Mouse (Mus musculus) thymus, adult 2 months (tissue): ENCODE results near the gene Gls. TPM values are rescaled to one million over a fixed set of nuclear protein-coding genes. Genes with fewer than 3 reads are reported as not detected.

Experiments used
- DNase-seq: peaks from one replicate; pipeline ENCODE4 v3.0.0; 2021
- H3K27ac ChIP-seq: fragments of 200-500 bp; 2 replicates; pipeline ENCODE4 v1.5.1; 2012; ENCODE audit warnings: low read length, control low read depth; ENCODE audit not compliant: control insufficient read depth, insufficient read depth
- H3K27me3 ChIP-seq: fragments of 200-500 bp; 2 replicates; pipeline ENCODE4 v1.6.1; 2012; ENCODE audit warnings: mild to moderate bottlenecking, low read length, moderate library complexity, mixed read lengths; ENCODE audit not compliant: control insufficient read depth, insufficient read depth
- H3K36me3 ChIP-seq: fragments of 200-500 bp; 2 replicates; pipeline ENCODE4 v1.6.1; 2012; ENCODE audit warnings: mild to moderate bottlenecking, low read length, moderate library complexity; ENCODE audit not compliant: control insufficient read depth, insufficient read depth
- H3K4me1 ChIP-seq: fragments of 200-500 bp; replicated peaks from 2 replicates; pipeline ENCODE4 v1.6.1; 2012; ENCODE audit warnings: low read length; ENCODE audit not compliant: control insufficient read depth, insufficient read depth
- H3K4me3 ChIP-seq: fragments of 200-500 bp; 2 replicates; pipeline ENCODE4 v1.5.1; 2012; ENCODE audit warnings: mild to moderate bottlenecking, low read length, control low read depth, moderate library complexity; ENCODE audit not compliant: control insufficient read depth, insufficient read depth
- CTCF ChIP-seq: fragments of 200-500 bp; IDR thresholded peaks from 2 replicates; pipeline ENCODE4 v1.5.1; 2012; ENCODE audit warnings: mild to moderate bottlenecking, control low read depth, low read length, moderate library complexity, borderline replicate concordance; ENCODE audit not compliant: control insufficient read depth, poor library complexity, insufficient read depth; ENCODE audit errors: extremely low read depth
- POLR2A ChIP-seq: fragments of 200-500 bp; IDR thresholded peaks from 2 replicates; pipeline ENCODE4 v1.6.1; 2012; ENCODE audit warnings: mild to moderate bottlenecking, low read length, control low read depth, moderate library complexity; ENCODE audit not compliant: control insufficient read depth, poor library complexity, insufficient read depth; ENCODE audit errors: extremely low read depth
- WGBS: fragments of 180-500 bp; shearing (Covaris S2); methylation state at CpG from one replicate; pipeline ENCODE4 v1.1.7; 2018; 5-methylcytosine and 5-hydroxymethylcytosine counted together
- polyA plus RNA-seq: library from polyadenylated mRNA; depleted of rRNA; stranded (reverse); fragments of >200 nt; gene quantifications from 2 replicates; pipeline ENCODE4 v1.2.3, GENCODE M21; 2012; rRNA removed

The Gls gene
- polyA plus RNA-seq, 1 experiment = 26.0 TPM

DNA sequence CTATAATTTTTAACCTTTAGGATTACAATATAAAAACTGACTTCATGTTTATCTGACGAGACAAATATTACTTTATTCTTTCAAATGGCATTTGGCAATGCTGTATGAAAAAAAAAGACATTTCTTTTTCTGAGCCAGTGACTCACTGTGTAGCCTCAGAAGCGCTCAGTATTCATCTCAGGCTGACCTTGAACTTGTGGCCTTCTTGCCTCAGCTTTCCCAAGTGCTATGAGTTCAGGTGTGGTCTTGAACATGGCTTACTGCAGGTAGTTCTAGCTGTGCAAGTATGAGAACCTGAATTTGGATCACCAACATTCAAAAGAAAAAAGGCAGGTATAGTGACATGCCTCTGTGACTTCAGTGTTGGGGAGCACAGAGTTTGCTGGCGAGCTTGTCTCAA is 112.0 kb downstream of the Gls start:
- peaks cover 10% of the 10 kb centered on the region for H3K4me1 ChIP-seq
- TF ChIP-seq POLR2A (no peak), CTCF (no peak)
- H3K4me3 ChIP-seq = no peak overlapping the region
- H3K27ac ChIP-seq = no peak overlapping the region
- H3K36me3 ChIP-seq = peaks cover 47% of the 10 kb centered on the region
- no peaks in the 10 kb centered on the region for H3K27me3 ChIP-seq
- DNase-seq = no peak
- 94% methylated on average over 3 of the region's 3 CpGs for whole genome bisulfite sequencing

DNA sequence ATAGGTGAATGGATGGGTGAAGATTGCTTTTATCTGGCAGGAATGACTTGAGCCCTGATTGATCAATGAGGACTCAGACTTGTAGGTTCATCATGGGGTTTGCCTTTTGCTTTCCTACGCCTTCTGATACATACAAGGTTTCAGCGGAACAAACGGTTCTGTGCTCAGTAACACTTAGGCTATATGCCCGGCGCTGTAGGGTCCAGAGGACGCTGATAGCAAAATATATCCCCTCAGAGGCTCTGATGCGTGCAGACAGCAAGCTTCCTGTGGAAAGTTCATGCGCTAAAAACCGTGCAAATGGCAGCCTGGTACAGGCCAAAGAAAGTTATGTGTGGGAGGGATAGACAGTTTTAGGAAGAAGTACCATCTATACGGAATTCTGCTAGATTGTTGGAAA is 112.8 kb downstream of the Gls start:
- Histone ChIP-seq H3K36me3 (peaks cover 38% of the 10 kb centered on the region), H3K27ac (peak overlapping the region; percentile 26), H3K4me3 (peak overlapping the region; percentile 29), H3K27me3 (no peaks in the 10 kb centered on the region), H3K4me1 (peaks cover 10% of the 10 kb centered on the region)
- TF ChIP-seq POLR2A = no peak
- no peak for TF ChIP-seq CTCF
- peak; percentile 20 for DNase-seq
- WGBS = 12% methylated on average over 10 of the region's 10 CpGs

DNA sequence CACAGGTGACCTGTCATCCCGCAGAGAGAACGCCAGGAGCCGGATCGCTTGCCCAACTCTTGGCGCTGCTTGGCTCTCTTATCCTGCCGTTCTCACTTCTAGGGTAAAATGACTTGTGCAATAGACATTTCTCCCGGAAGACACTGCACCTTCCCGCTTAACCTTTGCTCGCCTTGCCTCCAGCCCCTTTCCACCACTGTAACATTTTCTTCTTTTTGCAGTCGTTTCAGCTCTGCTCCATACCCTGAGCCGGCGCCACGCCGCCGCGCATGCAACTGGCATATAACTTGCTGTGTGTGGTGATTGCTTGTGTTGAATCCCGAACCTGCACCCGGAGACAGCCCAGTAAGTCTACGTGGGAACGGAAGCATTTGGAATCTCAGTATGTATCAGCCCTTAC is 113.3 kb downstream of the Gls start:
- WGBS = under 1% methylated on average over 20 of the region's 20 CpGs
- no peak for TF ChIP-seq POLR2A
- no peak for TF ChIP-seq CTCF
- peaks cover 10% of the 10 kb centered on the region for H3K4me1 ChIP-seq

DNA sequence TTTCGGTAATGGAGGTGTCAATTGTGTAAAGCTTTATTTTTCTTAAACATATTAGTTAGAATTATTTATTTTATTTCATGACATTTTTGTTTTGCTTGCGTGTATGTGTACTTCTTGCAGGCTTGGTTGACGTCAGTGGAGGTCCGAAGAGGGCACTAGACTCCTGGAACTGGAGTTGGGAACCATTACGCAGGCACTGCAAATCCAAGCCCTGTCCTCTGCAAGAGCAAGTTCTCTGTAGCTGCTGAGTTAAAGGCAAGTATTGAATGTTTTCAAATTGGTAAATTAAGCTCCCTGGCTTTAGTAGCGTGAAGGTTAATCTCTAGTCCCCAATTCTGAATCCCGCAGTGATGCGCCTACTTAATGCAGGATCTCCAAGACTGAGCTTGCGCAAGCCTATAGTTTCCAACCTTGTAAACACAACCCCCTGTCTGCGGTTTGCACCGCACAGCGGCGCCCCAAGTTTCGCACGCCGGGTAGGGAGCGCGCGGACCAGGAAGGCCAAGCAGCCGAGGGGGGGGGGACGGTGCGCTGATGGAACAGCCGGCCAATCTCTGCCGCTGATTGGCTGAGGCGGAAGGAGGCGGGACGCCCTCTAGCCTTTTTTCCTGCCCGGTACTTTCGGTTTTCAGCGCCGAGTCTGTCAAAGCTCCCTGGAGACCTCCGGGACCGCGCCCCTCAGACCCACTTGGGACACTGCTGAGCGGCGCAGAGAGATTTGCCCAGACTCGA is 114.0 kb downstream of the Gls start, which contains the start of gene Stat1:
TSS of gene Stat1 (plus strand) at position 581 of the 732 bp plus-strand sequence.
- peak; percentile 76; the same call in 1 of the 2 replicates for TF ChIP-seq POLR2A
- TF ChIP-seq CTCF = peak; percentile 52; the same call in 1 of the 2 replicates
- WGBS = 6% methylated on average over 37 of the region's 37 CpGs
- Histone ChIP-seq H3K4me1 (peaks cover 10% of the 10 kb centered on the region), H3K36me3 (peaks cover 26% of the 10 kb centered on the region), H3K27me3 (no peaks in the 10 kb centered on the region), H3K4me3 (peak within 1 kb of the TSS; percentile 97), H3K27ac (peak within 1 kb of the TSS; percentile 77)
- peak; percentile 90 for DNase-seq

More for the DNA sequence above, 113.3 kb downstream of the Gls start:
- Histone ChIP-seq H3K27me3 (no peaks in the 10 kb centered on the region), H3K27ac (peak overlapping the region; percentile 77), H3K4me3 (peak overlapping the region; percentile 97), H3K36me3 (peaks cover 33% of the 10 kb centered on the region)
- DNase-seq = no peak

DNA sequence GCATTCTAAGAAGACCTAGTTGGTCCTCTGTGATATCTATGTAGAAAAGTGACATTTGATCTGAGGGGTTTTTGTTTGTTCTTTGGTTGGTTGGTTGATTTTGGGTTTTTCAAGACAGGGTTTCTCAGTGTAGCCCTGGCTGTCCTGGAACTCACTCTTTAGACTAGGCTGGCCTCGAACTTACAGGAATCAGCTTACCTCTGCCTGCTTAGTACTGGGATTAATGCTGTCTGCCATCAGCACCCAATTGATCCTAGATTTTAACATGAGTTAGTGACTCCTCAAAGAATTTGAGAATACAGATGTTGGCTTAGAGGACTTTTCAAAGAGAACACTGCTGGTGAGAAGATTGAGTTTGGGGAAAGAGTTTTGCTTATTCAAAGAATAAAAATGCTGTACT is 115.3 kb downstream of the Gls start:
- TF ChIP-seq POLR2A = no peak
- no peak for TF ChIP-seq CTCF
- WGBS = 93% methylated on average over 1 of the region's 1 CpGs
- no peak overlapping the region for H3K4me3 ChIP-seq
- DNase-seq = no peak
- H3K27me3 ChIP-seq = no peaks in the 10 kb centered on the region
- peaks cover 14% of the 10 kb centered on the region for H3K36me3 ChIP-seq
- no peak overlapping the region for H3K27ac ChIP-seq
- peaks cover 10% of the 10 kb centered on the region for H3K4me1 ChIP-seq

DNA sequence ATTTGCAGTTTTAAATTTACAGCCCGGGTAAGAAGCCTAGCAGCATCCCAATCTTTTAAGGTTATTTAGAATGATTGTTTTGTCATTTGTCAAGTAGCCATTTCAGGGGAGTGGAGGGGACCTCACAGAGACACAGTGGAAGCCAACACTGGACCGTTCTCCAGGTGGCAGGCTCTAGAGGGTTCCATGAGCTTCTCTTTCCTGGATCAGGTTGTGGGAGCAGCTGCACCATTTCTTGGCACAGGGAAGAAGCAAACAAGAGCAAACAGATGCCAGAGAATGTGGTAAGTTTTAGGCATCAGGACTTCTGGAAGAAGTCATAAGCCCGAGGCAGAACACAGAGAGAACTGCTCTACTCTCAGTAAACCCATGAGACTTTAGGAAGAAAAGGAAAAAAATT is 116.6 kb downstream of the Gls start:
- no peak for DNase-seq
- Histone ChIP-seq H3K36me3 (0 out of 2 replicates have a peak, but pooled peaks cover 4% of the 10 kb centered on the region), H3K4me1 (peaks cover 8% of the 10 kb centered on the region), H3K4me3 (no peak overlapping the region), H3K27me3 (no peaks in the 10 kb centered on the region), H3K27ac (no peak overlapping the region)
- no peak for TF ChIP-seq CTCF
- no peak for TF ChIP-seq POLR2A
- 91% methylated on average over 3 of the region's 3 CpGs for WGBS

DNA sequence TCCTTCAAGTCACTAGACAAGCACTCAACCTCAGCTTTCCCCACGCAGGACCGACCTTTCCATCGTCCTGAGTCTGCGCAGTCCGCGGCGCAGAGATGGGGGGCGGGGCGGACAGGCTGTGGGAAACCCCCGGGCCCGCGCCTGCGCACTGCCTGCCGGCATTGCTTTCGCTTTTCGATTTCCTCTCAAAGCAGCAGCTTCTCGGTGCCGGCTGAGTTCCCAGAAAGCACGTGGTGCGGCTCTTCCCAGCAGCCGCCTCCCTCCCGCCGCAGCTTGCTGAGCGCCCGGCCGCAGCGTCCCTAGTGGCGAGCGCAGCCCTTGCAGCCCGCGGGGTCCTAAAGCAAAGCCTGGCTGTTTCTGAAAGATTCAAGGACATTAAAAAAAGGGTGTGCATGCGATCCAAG is 119.4 kb downstream of the Gls start:
- H3K4me3 ChIP-seq = peak overlapping the region; percentile 49
- peaks cover 2% of the 10 kb centered on the region; the same call in 1 of the 2 replicates for H3K4me1 ChIP-seq
- H3K27ac ChIP-seq = peak overlapping the region; percentile 58; the same call in 1 of the 2 replicates
- H3K36me3 ChIP-seq = no peaks in the 10 kb centered on the region
- no peaks in the 10 kb centered on the region for H3K27me3 ChIP-seq
- under 1% methylated on average over 32 of the region's 32 CpGs for WGBS
- peak; percentile 99 for DNase-seq
- TF ChIP-seq POLR2A (peak; percentile 72; the same call in 1 of the 2 replicates), CTCF (peak; percentile 99)

Other genes starting within 250 kb of the Gls start
- gene Stat4, start 246.1 kb downstream of the Gls start, polyA plus RNA-seq = 7.8 and 8.8 TPM in 2 replicates
- 235 and 255 TPM in 2 replicates for gene Stat1, start 113.8 kb downstream of the Gls start, polyA plus RNA-seq